Mouse (Mus musculus) testis, postnatal 10 days (tissue): ENCODE results near the gene Itga10.
"Not testable (repeated sequence)": the region's sequence is repeated elsewhere in the genome, so short reads cannot be mapped to it uniquely, and the experiment has no call there.

ENCODE experiments used
- DNase-seq: peaks from one replicate; pipeline ENCODE4 v3.0.0; 2021; ENCODE audit warnings: low spot score

Itga10 gene

DNA sequence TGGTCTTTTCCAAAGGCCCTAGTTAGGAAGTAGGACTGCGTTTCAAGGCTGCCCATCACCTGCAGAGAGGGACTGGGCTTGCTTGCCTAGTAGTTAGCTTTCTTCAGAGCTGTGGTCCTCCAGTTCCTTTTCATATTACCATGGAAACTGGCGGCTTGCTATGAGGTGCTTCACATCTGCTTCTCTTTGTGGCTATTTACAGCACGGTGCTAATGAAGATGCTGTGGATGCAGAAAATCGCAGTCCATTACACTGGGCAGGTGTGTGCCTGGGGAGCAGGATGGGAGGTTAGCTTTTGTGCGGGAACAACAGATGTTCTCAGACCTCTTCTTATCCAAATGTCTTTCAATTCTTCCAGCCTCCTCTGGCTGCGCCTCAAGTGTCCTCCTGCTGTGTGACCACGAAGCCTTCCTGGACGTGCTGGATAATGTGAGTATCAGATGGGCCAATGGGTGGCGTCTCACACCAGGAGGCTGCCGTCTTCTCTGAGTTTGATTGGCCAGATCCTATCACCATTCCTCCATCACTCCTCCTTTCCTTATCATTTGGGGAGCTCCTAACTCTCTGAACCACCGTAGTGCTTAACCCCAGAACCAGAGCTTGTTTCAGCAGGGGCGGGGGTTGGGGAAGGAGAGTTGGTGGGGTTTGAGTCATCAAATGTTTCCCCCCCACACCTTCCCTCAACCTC, 35.0 kb downstream of the Itga10 start:
- no peak for DNase-seq

DNA sequence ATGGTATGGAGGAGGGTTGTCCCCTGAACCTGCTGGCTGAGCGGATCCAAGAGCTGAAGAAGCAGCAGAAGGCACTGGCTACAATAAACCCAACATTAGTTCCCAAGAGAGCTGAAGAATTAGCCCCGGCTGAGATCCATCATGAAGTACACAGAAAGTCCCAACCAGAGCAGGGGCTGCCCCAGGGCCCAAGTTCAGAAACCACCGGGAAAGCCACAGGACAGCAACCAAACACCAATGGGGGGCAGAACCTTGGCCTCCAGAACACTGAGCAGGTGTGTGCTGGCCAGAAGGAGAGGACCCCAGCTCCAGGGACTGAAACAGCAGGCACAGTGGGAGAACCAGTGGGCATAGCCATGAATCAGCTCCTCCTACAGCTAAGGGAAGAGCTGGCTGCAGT, 38.1 kb downstream of the Itga10 start:
- no peak for DNase-seq

DNA sequence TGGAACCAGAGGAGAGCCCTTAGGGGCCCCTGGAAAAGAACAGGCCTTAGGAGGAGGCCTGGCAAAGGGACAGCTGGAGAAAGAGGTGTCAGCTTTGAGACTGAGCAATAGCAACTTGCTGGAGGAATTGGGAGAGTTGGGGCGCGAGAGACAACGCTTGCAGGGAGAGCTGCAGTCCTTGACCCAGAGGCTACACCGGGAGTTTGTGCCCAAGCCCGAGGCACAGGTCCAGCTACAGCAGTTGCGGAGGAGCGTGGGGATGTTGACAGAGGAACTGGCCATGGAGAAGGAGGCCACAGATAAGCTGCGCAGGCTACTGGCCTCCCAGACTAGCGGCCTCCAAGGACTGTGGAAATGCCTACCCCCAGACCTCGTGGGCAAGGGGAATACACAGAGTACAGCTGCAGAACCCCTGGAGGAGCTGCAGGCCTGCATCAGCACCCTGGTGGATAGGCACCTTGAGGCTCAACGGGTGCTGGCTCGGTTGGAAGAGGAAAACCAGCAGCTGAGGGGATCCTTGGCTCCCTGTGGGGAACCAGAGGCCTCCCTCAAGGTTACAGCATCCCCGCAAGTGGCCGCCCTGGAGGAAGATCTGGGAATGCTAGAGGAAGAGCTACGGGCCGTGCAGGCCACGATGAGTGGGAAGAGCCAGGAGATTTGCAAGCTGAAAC, 38.9 kb downstream of the Itga10 start:
- DNase-seq, result peak; percentile 67

DNA sequence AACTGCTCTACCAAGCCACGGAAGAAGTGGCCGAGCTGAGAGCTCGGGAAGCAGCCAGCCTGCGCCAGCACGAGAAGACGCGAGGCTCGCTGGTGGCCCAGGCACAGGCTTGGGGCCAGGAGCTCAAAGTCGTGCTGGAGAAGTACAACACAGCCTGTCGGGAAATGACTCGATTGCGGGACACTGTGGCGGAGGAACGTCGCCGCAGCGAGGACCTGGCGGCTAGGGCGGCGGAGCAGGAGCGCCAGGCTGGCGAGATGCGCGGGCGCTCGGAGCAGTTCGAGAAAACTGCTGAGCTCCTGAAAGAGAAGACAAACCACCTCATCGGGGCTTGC, 39.4 kb downstream of the Itga10 start:
- DNase-seq, result no peak

DNA sequence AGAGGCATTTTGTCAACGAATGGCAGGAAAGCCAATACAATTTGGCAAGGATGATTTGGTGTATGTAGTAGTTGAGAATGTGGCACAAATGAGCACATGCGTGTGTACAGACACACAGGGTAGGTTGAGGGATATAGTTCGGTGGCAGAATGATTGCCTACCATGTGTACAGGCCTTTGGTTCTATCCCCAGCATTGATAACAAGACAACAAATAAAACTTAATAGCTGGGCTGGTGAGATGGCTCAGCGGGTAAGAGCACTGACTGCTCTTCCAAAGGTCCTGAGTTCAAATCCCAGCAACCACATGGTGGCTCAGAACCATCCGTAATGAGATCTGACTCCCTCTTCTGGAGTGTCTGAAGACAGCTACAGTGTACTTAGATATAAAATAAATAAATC, 40.7 kb downstream of the Itga10 start:
- not testable (repeated sequence) for DNase-seq

DNA sequence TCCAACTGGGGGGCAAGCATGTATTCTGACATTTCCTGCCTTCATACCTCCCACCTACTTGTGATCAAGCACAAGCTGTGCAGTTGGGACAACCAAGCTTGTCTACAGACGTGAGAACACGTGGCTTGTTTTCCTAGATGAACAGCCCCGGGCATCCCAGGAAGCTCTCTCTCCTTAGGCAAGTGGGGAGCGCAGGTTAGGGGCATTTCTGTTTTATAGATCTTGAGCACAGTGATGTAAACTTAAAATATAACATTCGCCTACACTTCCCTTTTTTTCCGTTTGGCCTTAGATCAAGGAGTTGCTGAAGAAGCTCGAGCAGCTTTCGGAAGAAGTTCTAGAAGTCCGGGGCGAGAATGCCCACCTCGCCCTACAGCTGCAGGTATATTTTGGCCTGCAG, 43.5 kb downstream of the Itga10 start:
- DNase-seq, result no peak

DNA sequence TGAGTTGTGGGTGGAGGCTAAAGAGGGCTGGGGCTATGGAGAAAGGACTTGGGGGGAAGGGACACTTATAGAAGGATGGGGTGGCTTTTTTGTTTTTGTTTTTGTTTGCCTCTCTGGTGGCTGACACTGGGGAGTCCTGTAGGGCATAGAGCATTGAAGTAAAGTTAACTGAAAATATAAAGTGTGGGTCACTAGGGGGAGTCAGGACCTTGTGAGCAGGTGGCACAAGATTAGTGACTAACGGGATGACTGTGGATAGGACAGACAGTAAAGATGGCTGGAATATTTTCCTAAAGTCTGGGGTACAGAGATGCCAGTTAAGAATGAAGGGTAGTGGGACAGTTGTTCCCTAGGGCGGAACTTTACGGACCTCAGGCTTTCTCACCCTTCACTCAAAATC, 44.9 kb downstream of the Itga10 start:
- DNase-seq, result no peak

DNA sequence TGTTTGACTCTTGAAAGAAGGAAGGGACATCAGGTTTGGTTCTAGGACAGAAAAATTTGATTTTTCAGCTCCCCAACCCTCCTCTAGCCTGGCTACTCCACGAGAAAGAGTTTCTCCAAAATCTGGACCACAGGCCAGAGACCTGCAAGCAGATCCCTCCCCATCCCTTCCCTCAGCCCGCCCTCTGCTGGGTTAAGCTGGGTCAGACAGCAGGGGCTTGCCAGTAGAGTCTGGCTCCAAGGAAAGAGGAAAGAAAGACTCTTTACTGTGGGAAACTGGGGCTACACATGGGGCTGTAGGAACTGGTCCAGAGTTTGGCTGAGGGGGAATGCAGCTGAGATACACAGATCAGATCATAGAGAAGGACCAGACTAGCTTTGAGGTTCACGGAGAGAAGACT, 47.1 kb downstream of the Itga10 start:
- peak; percentile 74 for DNase-seq

DNA sequence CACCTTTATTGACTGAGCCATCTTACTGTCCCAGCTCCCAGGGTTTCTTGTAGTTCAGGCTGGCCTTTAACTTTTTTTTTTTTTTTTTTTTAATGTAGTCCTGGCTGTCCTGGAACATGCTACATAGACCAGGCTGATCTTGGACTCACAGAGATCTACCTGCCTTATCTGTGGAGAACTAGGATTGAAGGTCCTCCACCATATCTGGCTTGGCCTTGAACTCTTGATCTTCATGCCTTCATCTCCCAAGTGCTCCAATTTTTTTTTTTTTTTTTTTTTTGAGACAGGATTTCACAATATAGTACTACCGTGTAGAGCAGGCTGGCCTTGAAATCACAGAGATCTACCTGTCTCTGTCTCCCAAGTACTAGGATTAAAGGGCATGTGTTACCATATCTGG, 48.2 kb downstream of the Itga10 start:
- no peak for DNase-seq

DNA sequence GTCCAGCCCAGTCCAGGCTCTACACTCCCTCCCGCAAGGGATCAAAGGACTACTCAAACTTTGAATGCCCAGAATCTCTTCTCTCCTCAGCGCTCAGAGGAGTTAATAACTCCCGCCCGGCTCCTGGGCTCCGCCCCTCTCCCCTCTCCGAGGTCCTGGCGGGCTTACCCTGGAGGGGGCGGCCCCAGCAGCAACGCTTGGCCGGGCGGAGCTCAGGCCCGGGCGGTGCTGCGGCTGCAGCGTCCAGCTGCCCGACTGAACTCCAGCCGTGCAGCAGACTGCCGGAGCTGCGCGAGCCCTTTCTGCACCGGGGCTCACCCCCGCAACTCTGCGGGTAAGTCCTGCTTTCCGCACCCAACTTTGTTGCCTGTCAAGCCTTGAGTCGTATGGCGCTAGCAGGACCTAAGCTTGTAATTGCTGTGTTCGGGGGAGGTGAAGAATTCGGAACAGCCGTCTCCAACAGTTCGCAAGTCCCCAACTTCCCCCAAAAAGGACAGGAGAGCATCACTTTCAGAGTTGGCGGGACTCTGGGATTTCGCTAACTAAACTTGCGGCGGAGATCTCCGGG, 50.9 kb downstream of the Itga10 start, which contains the start of gene Pias3:
Gene Pias3 (plus strand): TSS at position 187 of the 568 bp plus-strand sequence.
- DNase-seq, result peak; percentile 90

DNA sequence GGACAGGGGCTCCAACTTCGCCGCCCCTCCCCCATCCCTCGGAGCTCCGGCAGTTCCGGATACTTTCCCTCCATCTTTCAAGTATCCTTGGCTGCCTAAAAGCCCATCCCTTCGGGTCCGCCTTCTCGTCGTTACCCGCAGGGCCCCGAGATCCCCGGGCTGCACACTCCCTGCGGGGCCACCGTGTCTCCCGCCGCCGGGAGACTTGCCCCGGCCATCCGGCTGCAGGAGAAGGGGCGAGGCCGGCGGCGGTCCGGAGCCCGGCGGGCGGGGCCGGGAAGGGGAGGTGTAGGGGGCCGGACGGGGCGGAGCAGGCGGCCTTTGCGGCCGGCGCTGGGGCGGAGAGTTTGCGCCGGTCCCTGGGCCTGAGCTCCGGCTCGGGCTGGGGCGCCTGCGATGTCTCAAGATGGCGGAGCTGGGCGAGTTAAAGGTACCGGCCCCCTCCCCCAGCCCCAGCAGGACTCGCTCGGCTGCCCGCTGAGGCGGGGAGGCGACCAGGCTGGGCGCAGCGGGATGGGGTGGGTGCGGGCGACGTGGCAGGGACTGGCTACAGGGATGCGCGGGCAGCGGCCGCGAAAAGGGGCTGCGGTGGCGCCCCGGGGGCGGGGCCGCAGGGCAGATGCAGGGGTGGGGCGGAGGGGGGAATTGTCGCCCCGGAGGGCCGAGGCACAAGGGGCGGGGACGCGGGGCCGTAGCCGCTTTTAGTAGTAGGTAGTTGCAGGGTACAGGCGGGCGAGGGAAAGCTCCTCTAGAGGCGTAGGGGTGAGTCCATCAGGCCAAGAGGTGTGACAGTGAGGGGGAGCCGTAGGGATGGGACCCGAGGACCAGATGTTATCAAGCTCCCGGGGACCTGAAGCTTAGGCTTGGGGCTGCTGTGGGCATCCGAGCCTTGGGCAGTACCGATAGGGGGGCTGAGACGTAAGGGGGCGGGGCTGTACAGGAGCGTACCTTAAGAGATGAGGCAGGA, 51.7 kb downstream of the Itga10 start:
- DNase-seq, result peak; percentile 93

DNA sequence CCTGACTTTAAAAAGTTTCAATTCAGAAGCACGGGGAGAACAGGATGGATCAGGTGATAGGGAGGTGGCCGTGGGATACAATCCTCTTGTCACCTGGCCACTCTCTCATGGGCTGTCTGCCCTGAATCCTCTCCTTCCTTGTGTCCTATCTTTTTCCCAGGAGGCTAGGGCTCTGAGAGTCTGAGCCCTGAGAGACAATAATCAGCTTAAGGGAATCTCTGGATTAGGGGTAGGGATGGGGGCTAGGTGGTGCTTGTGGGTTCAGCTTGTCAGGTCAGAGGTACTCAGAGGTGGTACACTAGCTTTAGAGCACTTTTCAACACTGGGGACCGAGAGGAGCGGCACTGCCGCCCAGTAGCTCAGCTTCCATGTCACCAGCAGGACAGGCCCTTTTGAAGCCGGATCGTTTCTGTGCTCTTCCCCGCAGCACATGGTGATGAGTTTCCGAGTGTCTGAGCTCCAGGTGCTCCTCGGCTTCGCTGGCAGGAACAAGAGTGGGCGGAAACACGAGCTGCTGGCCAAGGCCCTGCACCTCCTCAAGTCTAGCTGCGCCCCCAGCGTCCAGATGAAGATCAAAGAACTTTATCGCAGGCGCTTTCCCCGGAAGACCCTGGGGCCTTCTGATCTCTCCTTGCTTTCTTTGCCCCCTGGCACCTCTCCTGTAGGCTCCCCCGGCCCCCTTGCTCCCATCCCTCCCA, 53.8 kb downstream of the Itga10 start:
- DNase-seq, result no peak

DNA sequence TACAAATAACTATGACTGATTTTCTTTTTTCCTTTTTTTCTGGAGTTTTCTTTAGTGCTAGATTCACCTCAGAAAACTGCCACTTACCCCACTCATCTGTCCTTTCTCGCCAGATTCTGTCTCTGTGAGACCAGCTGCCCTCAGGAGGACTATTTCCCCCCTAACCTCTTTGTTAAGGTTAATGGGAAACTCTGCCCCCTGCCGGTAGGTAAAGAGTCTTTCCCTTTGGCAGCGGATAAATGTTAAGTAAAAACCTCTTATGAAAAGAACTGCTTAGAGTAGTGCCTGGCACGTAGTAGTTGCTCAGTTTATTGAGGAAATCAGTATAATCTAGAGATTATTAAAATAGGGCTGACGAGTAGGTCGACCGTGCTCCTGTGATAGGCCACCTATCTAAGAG, 55.0 kb downstream of the Itga10 start:
- DNase-seq, result no peak

DNA sequence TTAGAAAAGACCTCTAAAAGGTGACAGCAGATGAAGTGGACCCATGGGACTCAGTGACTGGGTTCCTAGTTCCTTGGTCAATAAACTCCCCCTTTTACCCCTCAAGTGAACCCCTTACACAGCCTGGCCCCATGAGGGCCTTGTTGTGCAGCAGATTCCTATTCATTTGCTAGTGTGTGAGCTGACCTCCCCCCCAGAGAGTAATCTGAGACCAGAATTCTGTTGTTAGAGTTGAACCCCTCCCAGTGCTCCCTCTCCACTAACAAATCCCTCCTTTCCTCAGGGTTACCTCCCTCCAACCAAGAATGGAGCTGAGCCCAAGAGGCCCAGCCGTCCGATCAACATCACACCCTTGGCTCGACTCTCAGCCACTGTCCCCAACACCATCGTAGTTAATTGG, 55.6 kb downstream of the Itga10 start:
- DNase-seq, result no peak

DNA sequence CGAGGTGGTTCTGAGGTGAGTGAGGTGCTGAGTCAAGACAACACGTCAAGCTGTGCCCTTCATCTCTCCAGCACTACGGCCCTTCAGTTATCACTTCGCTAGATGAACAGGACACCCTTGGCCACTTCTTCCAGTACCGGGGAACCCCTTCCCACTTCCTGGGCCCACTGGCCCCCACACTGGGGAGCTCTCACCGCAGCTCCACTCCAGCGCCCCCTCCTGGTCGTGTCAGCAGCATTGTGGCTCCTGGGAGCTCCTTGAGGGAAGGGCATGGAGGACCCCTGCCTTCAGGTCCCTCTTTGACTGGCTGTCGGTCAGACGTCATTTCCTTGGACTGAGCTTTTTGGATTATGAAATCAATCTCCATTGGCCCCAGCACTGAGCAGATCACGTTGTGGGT, 59.4 kb downstream of the Itga10 start:
- DNase-seq, result peak; percentile 72

DNA sequence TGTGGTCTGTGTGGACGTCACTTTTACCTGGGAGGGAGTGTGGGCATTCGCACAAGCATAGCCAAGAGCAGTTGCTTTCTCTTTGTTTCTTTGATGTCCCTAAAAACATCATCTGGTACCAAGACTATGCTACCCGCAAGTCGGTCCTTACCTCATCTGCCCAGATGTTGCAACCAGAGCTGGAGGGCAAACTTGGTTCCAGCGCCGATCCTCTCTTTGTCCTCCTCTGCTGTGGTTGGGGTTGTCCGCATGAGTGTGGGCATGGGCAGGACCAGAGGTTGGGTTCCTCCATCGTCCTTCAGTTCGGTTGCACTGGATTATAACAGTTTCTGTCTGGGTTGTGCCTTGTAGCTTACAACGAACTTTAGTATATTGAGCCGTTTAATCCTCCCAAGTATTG, 60.8 kb downstream of the Itga10 start:
- no peak for DNase-seq

DNA sequence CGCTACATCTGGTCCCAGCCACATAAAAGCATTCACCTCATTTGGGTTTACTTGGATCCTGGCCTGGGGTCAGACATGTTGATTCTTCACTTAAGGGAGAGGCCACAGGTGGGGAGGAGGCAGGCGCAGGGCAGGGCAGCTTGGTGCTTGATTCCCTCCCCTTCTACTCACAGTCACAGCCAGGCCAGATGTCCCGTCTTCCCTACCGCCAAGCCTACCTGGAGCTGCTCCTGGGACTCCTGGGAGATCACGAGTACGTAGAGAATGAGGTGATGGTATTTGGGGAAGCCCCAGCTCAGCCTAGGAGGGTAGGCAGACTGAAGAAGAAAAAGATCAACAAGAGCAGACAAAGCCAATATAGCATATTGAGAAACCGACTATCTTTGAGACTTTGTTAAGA, 61.6 kb downstream of the Itga10 start:
- no peak for DNase-seq

DNA sequence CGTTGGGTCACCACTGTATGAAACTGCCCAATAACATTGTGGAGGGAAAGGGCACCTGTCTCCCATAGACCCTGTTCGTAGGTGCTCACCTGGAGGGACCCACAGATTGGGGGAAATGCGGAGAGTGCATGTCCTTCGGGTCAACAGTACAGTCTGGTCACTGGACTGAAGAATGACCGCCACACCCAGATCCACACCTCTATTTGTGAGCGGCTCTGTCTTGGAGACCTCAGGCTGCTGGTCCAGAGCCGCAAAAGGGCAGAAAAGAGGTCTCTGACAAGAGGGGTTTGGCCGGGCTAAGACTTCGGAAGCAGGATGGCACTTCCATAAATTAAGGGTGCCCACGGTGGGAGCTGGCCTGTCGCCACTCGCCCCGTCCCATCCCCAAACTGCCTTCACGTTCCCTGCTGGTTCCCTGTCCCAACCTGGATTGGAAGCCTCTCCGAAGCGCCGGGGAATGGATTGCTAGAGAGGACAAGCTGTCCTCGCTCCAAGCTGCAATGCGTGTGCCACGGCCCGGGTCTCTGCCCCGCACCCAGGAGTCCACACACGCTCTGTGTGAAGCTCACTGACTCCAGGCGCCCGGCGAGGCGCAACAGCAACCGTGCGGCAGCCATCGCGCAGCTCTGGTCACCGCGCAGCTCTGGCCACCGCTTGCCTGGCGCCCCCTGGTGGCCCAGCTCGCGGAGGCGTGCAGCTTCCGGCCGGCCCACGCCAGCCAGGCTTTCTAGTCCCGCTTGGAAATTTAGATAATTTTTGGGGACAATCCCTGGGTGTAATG, 62.7 kb downstream of the Itga10 start, which contains the start of gene Nudt17:
Gene Nudt17 (minus strand): TSS at position 660 of the 781 bp plus-strand sequence.
- DNase-seq, result peak; percentile 93

DNA sequence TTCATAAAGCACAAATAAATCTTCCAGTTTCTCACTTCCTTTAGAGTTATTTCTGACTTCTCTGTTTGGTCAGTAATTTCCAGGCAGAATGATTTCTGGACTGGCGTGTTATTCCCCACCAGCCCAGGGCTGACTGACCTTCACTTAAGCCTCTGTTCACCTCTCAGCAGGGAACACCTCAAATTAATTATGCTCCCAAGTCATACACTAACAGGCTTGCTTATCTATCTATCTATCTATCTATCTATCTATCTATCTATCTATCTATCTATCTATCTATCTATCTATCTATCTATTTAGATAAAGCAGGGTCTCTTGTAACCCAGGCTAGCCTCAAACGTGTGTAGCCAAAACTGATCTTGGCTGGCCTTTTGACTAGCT, 63.3 kb downstream of the Itga10 start:
- DNase-seq, result no peak
